Mouse (Mus musculus) hematopoietic stem cell, adult 5-6 weeks (primary cell): ENCODE measurements around the gene Prok2. TPM values are rescaled to one million over a fixed set of nuclear protein-coding genes. Genes with fewer than 3 reads are reported as not detected.

Experiments
- ATAC-seq, 2 experiments: fragments of 125-278 bp in 1 of 2; replicated peaks in 1 of 2; 2 replicates each; pipeline ENCODE4 v1.8.0; 2016 to 2017; ENCODE audit warnings: inconsistent platforms in 2 of 2, mild to moderate bottlenecking in 2 of 2, moderate number of reproducible peaks in 2 of 2, low read depth in 1 of 2, moderate TSS enrichment in 1 of 2; ENCODE audit not compliant: low FRiP score in 2 of 2, poor library complexity in 2 of 2, severe bottlenecking in 2 of 2, insufficient read depth in 1 of 2, low TSS enrichment in 1 of 2
- total RNA-seq: library from RNA; stranded (forward); fragments of 172-1452, 232-1000 nt; gene quantifications from 2 replicates; pipeline ENCODE4 v1.2.3, GENCODE M21; 2017

Gene Prok2
- total RNA-seq, 1 experiment from 2014 or later: not detected

GRCm38 (mm10) chr6:99666318-99667171, 59.6 kb downstream of the Prok2 start, which contains the start of the genes Eif4e3 and Gm20696:
TSS of gene Eif4e3 (minus strand) at chr6:99666771.
TSS of gene Gm20696 (minus strand) at chr6:99666797.
- peak; percentile 6 to 29; a peak in 2 of 4 replicates for ATAC-seq

GRCm38 (mm10) chr6:99665457-99666317, 60.5 kb downstream of the Prok2 start:
- ATAC-seq: peak in 1 of 2 experiments; percentile 10; a peak in 1 of 4 replicates

- no peak for ATAC-seq
Measured at GRCm38 (mm10) chr6:99663232-99663631, 63.0 kb downstream of the Prok2 start.

Other genes with a start within 250 kb of the Prok2 start
- 84.9 and 110 TPM in 2 replicates for gene Foxp1, start 203.7 kb downstream of the Prok2 start, total RNA-seq
- gene Eif4e3, start 59.6 kb downstream of the Prok2 start, total RNA-seq: 29.2 and 32.4 TPM in 2 replicates
- gene Gm20696, start 59.6 kb downstream of the Prok2 start, total RNA-seq: 1.9 and 9.3 TPM in 2 replicates
- 0.25 and 0.88 TPM in 2 replicates for gene Gpr27, start 33.7 kb downstream of the Prok2 start, total RNA-seq